Mouse (Mus musculus) embryonic facial prominence, embryonic 14.5 days (tissue): ENCODE results near the gene Acbd6. TPM values are rescaled to one million over a fixed set of nuclear protein-coding genes. Genes with fewer than 3 reads are reported as not detected.
A peak's percentile ranks its signal among the peaks of the same experiment; 100 is the strongest.

Source experiments
- ATAC-seq: fragments of 200-750 bp; cut with Nextera tagmentation; 2 replicates; pipeline ENCODE4 v1.8.0; 2017; ENCODE audit warnings: low read depth, moderate number of reproducible peaks, moderate TSS enrichment
- DNase-seq: peaks from one replicate; pipeline ENCODE4 v3.0.0-alpha.2; 2015; ENCODE audit warnings: low spot score
- H3K27ac ChIP-seq: fragments of 300-500 bp; sonication (generic); replicated peaks from 2 replicates; pipeline ENCODE4 v1.5.1; 2014; ENCODE audit warnings: low read depth, mild to moderate bottlenecking, low read length, moderate library complexity
- H3K27me3 ChIP-seq: fragments of 300-500 bp; sonication (generic); replicated peaks from 2 replicates; pipeline ENCODE4 v1.6.1; 2014; ENCODE audit warnings: low read length; ENCODE audit not compliant: control insufficient read depth, insufficient read depth
- H3K36me3 ChIP-seq: fragments of 300-500 bp; sonication (generic); 2 replicates; pipeline ENCODE4 v1.6.1; 2014; ENCODE audit warnings: low read length, mixed read lengths; ENCODE audit not compliant: control insufficient read depth, insufficient read depth
- H3K4me1 ChIP-seq: fragments of 300-500 bp; sonication (generic); 2 replicates; pipeline ENCODE4 v1.6.1; 2014; ENCODE audit warnings: antibody characterized with exemption, low read length; ENCODE audit not compliant: control insufficient read depth, insufficient read depth
- H3K4me2 ChIP-seq: fragments of 300-500 bp; sonication (generic); 2 replicates; pipeline ENCODE4 v1.6.1; 2014; ENCODE audit warnings: low read depth, mild to moderate bottlenecking, low read length, moderate library complexity, mixed read lengths
- H3K4me3 ChIP-seq: fragments of 300-500 bp; sonication (generic); 2 replicates; pipeline ENCODE4 v1.5.1; 2014; ENCODE audit warnings: low read depth, mild to moderate bottlenecking, low read length
- H3K9ac ChIP-seq: fragments of 300-500 bp; sonication (generic); 2 replicates; pipeline ENCODE4 v1.6.1; 2014; ENCODE audit warnings: low read depth, mild to moderate bottlenecking, low read length, moderate library complexity, mixed read lengths
- H3K9me3 ChIP-seq: fragments of 300-500 bp; sonication (generic); 2 replicates; pipeline ENCODE4 v1.6.1; 2016; ENCODE audit warnings: low read length; ENCODE audit not compliant: control insufficient read depth
- WGBS: fragments of 180-500 bp; shearing (Covaris S2); extraction: QIAGEN DNeasy Blood & Tissue Kit; methylation state at CpG from one replicate; pipeline ENCODE4 v1.1.7; 2014; 5-methylcytosine and 5-hydroxymethylcytosine counted together
- polyA plus RNA-seq: library from polyadenylated mRNA; unstranded; fragments of >200 nt; fragmentation: Nextera tagmentation; extraction: Ambion mirVana; gene quantifications from 2 replicates; pipeline ENCODE4 v1.2.1, GENCODE M21; 2014

The Acbd6 gene
- polyA plus RNA-seq, 1 experiment from 2014 or later: 72.7 TPM

DNA sequence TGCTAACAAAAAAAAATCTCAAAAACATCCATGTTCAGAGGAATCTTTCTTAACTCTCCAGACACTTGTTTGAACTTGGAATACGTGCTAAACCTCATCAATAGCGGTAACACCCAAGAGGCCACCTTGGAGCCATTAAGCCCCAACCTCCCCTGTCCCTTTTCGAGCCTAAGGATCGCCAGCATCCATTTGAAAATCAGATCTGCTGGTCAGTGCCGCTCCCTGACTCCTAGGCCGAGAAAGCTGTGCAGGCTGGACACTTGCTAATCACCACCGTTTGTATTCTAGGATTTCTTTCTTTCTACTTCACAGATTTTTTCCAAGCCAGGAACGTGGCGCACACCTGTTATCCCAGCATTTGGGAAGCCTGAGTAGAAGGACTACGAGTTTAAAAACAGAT is 169.9 kb downstream of the Acbd6 start:
- Histone ChIP-seq H3K4me1 (no peaks in the 10 kb centered on the region), H3K27me3 (peaks cover 86% of the 10 kb centered on the region), H3K36me3 (no peaks in the 10 kb centered on the region), H3K4me2 (no peak overlapping the region), H3K4me3 (no peak overlapping the region), H3K27ac (no peak overlapping the region), H3K9ac (no peak overlapping the region), H3K9me3 (no peaks in the 10 kb centered on the region)
- ATAC-seq (no peak), DNase-seq (no peak)
- WGBS: 28% methylated on average over 10 of the region's 10 CpGs

DNA sequence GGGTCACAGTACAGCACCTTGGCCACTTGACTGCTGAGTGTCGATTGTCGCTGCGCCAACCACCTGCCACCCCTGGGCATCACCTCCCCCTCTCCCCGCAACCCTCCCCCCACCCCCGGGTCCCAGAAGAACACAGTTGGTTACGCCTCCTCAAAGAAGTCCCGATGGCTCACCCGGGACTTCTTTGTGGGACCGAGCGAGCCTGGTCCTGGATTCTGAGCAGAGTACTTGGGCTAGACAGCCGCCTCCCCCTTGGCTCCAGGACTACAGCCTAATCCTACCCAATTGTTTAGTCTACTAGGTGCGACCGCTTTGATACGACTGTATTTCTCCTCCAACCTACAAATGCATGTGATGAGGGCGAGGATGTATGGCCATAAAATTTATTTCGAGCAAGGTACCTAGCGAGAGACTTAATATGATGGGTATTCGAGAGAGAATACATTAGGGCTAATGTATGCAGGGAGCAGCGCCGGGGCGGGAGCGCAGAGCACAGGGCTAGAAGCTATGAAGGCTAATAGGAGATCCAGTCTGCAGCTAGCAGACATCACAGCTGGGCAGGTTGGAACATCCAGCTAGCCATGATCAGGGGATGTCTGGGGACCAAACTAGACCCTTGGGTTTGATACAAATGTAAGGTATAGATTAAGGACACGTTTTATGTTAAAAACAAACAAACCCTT is 171.3 kb downstream of the Acbd6 start:
- H3K4me2 ChIP-seq: no peak overlapping the region
- peaks cover 86% of the 10 kb centered on the region for H3K27me3 ChIP-seq
- no peak overlapping the region for H3K27ac ChIP-seq
- 4% methylated on average over 21 of the region's 23 CpGs for WGBS
- no peaks in the 10 kb centered on the region for H3K4me1 ChIP-seq
- H3K36me3 ChIP-seq: no peaks in the 10 kb centered on the region
- H3K9me3 ChIP-seq: no peaks in the 10 kb centered on the region
- H3K4me3 ChIP-seq: no peak overlapping the region
- no peak for ATAC-seq
- no peak overlapping the region for H3K9ac ChIP-seq
- DNase-seq: no peak

DNA sequence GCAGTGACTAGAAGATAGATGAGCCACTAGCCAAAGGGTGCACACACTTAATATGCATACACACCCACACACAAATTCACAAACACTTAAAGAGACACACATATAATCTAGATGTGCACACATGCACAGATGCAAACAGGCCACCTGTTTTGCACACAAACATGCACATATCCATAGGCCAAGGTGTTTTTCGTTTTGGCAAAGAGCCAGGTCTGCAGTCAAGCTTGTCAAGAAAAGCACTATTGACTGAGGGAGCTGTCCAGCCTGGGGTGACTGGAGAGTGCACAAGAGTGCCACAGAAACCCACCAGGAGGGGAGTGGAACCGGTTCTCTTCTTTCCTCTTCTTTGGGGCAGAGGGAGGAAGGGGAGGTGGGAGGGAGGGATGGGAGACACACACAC is 173.2 kb downstream of the Acbd6 start:
- Histone ChIP-seq H3K9me3 (no peaks in the 10 kb centered on the region), H3K27ac (no peak overlapping the region), H3K4me2 (no peak overlapping the region), H3K4me3 (no peak overlapping the region), H3K4me1 (no peaks in the 10 kb centered on the region), H3K9ac (no peak overlapping the region), H3K36me3 (no peaks in the 10 kb centered on the region), H3K27me3 (peaks cover 94% of the 10 kb centered on the region)
- no peak for ATAC-seq
- 0% methylated on average over 2 of the region's 2 CpGs for WGBS
- peak; percentile 42 for DNase-seq

DNA sequence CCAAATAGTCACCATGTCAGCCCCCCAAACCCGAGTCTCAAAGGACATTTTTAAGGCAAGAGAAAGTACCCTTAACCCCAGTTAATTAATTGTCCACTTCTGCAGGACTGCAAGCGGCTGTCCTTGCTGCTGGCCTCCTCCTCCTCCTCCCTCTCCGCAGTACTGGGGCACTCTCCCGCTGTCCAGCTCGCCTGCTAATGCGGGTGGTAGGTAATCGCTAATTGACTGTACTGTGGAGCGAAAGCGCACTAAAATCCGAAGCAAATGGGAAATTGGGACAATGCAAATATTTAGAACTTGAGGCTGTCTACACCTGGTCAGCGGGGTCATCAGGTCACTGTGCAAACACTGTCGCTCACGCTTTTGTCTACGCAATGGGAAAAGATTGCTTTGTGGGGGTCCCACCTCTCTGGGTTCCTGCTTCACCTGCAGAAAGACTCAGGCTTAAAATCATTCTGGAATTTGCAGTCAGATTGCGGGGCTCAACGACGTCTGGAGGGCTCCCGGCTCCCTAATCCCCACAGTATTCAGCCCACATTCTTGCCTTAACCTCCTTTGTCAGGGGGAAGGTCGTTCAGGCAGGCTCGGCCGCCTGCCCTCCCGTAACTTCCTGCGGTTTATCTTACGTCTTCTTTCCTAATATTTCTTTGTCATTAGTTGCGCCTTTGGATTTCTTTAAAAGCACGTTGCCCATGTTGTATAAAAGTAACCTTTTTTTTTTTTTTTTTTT is 178.3 kb downstream of the Acbd6 start:
- WGBS: 1% methylated on average over 26 of the region's 26 CpGs
- Histone ChIP-seq H3K9ac (no peak overlapping the region), H3K36me3 (no peaks in the 10 kb centered on the region), H3K9me3 (no peaks in the 10 kb centered on the region), H3K27ac (no peak overlapping the region), H3K27me3 (peaks cover 99% of the 10 kb centered on the region), H3K4me3 (no peak overlapping the region), H3K4me2 (no peak overlapping the region), H3K4me1 (peaks cover 8% of the 10 kb centered on the region; the same call in 1 of the 2 replicates)
- ATAC-seq (no peak), DNase-seq (no peak)

DNA sequence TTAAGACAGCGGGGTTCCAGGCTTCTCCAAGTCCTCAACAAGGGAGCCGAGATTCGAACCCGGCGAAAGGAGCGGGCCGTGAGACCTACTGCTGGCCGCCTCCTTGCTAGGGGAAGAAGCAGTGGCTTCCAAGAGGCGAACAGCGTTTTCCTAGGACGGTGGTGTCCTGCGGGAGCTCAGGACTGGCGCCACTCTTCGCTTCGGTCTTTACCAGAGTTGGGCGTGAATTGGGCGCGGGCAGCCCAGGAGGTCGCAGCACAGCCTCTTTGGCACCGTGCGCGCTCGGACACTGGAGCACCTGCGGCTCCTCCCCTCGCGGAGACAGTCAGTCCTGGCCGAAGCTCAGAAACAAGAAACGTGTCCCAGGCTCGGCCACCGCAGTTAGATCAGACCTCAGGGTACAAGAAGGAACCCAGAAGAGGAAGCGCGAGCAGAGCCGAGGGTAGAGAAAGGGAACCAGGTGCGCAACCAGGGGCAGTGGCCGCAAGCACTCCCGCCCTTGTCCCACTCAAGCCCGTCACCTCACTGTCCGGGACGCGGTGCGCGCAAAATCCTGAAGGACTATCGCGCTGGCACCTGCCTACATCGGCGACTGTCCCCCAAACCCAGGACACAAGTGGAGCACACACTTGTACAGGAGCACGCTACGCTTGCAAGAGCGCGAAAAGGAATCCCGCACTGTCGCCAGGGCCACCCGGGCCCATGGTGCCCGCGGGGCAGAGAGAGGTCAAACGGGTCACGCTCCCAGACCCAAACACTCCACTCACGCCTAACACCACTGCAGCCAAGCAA is 179.3 kb downstream of the Acbd6 start:
- WGBS: under 1% methylated on average over 38 of the region's 58 CpGs
- Histone ChIP-seq H3K27me3 (peaks cover 99% of the 10 kb centered on the region), H3K4me3 (no peak overlapping the region), H3K9ac (no peak overlapping the region), H3K4me1 (peaks cover 17% of the 10 kb centered on the region), H3K27ac (no peak overlapping the region), H3K36me3 (no peaks in the 10 kb centered on the region), H3K9me3 (no peaks in the 10 kb centered on the region), H3K4me2 (no peak overlapping the region)
- no peak for ATAC-seq
- no peak for DNase-seq

DNA sequence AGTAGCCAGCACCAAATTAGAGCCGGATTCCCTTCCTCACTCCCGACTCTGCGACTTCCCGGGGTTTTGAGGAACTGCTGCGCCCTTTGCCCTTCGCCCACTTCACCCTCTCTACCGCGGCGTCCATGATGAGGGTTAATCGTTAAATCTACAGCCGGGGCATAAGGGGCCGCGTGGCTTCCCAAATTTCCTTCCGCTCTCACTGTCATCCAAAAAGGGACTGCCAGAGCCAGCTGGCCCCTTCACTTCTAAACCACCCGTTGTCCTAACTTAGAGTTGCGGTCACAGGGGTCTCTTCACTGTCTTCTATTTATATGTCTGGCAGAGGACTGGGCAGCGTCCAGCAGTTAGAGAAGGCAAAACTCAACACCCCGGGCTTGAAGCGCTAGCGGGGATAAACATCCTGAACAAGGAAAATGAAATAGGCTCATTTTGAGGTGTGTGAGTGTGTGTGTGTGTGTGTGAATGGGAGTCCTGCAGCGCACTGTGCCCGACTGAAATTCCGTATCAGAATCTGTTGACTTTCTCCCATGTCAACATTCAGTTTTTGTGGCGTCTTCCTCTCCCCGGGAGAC is 180.0 kb downstream of the Acbd6 start:
- Histone ChIP-seq H3K4me1 (peaks cover 23% of the 10 kb centered on the region), H3K9me3 (no peaks in the 10 kb centered on the region), H3K36me3 (no peaks in the 10 kb centered on the region), H3K9ac (no peak overlapping the region), H3K4me3 (no peak overlapping the region), H3K27me3 (peaks cover 99% of the 10 kb centered on the region), H3K4me2 (no peak overlapping the region), H3K27ac (no peak overlapping the region)
- DNase-seq (no peak), ATAC-seq (no peak)
- WGBS: 1% methylated on average over 25 of the region's 25 CpGs

Other genes with a start within 250 kb of the Acbd6 start
- gene Xpr1, start 140.7 kb upstream of the Acbd6 start, polyA plus RNA-seq: 5.3 and 5.6 TPM in 2 replicates
- 0.07 TPM in 1 of 2 replicates, not detected in the other for gene Lhx4, start 193.6 kb downstream of the Acbd6 start, polyA plus RNA-seq